Mouse (Mus musculus): ENCODE results near the gene Ncbp3.
"Not testable (repeated sequence)": the region's sequence is repeated elsewhere in the genome, so short reads cannot be mapped to it uniquely, and the experiment has no call there.

Ncbp3 gene

GRCm38 (mm10) chr11:73090826-73091225 is 43.2 kb downstream of the Ncbp3 start:
- H3K36me3 ChIP-seq (ENCODE audit: control insufficient read depth, insufficient read depth, low read length, poor library complexity, severe bottlenecking), result no peaks in the 10 kb centered on the region
- no peaks in the 10 kb centered on the region for H3K27me3 ChIP-seq (ENCODE audit: control insufficient read depth, insufficient read depth, low read length, poor library complexity, severe bottlenecking)
- no peak for DNase-seq (ENCODE audit: low read depth, low spot score)

- Histone ChIP-seq H3K36me3 (ENCODE audit: control insufficient read depth, insufficient read depth, low read length, poor library complexity, severe bottlenecking) (no peaks in the 10 kb centered on the region), H3K27me3 (ENCODE audit: control insufficient read depth, insufficient read depth, low read length, poor library complexity, severe bottlenecking) (no peaks in the 10 kb centered on the region)
- DNase-seq (ENCODE audit: low read depth, low spot score), result no peak
Observed at GRCm38 (mm10) chr11:73092057-73092456, 44.5 kb downstream of the Ncbp3 start.

- H3K27me3 ChIP-seq (ENCODE audit: control insufficient read depth, insufficient read depth, low read length, poor library complexity, severe bottlenecking), result no peaks in the 10 kb centered on the region
- DNase-seq (ENCODE audit: low read depth, low spot score), result no peak
- no peaks in the 10 kb centered on the region for H3K36me3 ChIP-seq (ENCODE audit: control insufficient read depth, insufficient read depth, low read length, poor library complexity, severe bottlenecking)
Observed at GRCm38 (mm10) chr11:73092877-73093276, 45.3 kb downstream of the Ncbp3 start.

- Histone ChIP-seq H3K36me3 (ENCODE audit: control insufficient read depth, insufficient read depth, low read length, poor library complexity, severe bottlenecking) (no peaks in the 10 kb centered on the region), H3K27me3 (ENCODE audit: control insufficient read depth, insufficient read depth, low read length, poor library complexity, severe bottlenecking) (no peaks in the 10 kb centered on the region)
- no peak for DNase-seq (ENCODE audit: low read depth, low spot score)
Observed at GRCm38 (mm10) chr11:73094231-73094995, 46.8 kb downstream of the Ncbp3 start.

GRCm38 (mm10) chr11:73098860-73099259 is 51.3 kb downstream of the Ncbp3 start:
- no peak for DNase-seq (ENCODE audit: low read depth, low spot score)
- H3K36me3 ChIP-seq (ENCODE audit: control insufficient read depth, insufficient read depth, low read length, poor library complexity, severe bottlenecking), result no peaks in the 10 kb centered on the region

GRCm38 (mm10) chr11:73099976-73100750 is 52.6 kb downstream of the Ncbp3 start:
- H3K27me3 ChIP-seq (ENCODE audit: control insufficient read depth, insufficient read depth, low read length, poor library complexity, severe bottlenecking), result no peaks in the 10 kb centered on the region
- DNase-seq (ENCODE audit: low read depth, low spot score), result no peak
- H3K36me3 ChIP-seq (ENCODE audit: control insufficient read depth, insufficient read depth, low read length, poor library complexity, severe bottlenecking), result no peaks in the 10 kb centered on the region

More at GRCm38 (mm10) chr11:73098860-73099259, 51.3 kb downstream of the Ncbp3 start:
- no peaks in the 10 kb centered on the region for H3K27me3 ChIP-seq (ENCODE audit: control insufficient read depth, insufficient read depth, low read length, poor library complexity, severe bottlenecking)

GRCm38 (mm10) chr11:73101308-73101707 is 53.7 kb downstream of the Ncbp3 start:
- Histone ChIP-seq H3K36me3 (ENCODE audit: control insufficient read depth, insufficient read depth, low read length, poor library complexity, severe bottlenecking) (no peaks in the 10 kb centered on the region), H3K27me3 (ENCODE audit: control insufficient read depth, insufficient read depth, low read length, poor library complexity, severe bottlenecking) (no peaks in the 10 kb centered on the region)
- DNase-seq (ENCODE audit: low read depth, low spot score), result no peak

- Histone ChIP-seq H3K27me3 (ENCODE audit: control insufficient read depth, insufficient read depth, low read length, poor library complexity, severe bottlenecking) (no peaks in the 10 kb centered on the region), H3K36me3 (ENCODE audit: control insufficient read depth, insufficient read depth, low read length, poor library complexity, severe bottlenecking) (no peaks in the 10 kb centered on the region)
- no peak for DNase-seq (ENCODE audit: low read depth, low spot score)
Observed at GRCm38 (mm10) chr11:73105246-73105645, 57.7 kb downstream of the Ncbp3 start.

GRCm38 (mm10) chr11:73107358-73107757 is 59.8 kb downstream of the Ncbp3 start:
- not testable (repeated sequence) for H3K27me3 ChIP-seq (ENCODE audit: control insufficient read depth, insufficient read depth, low read length, poor library complexity, severe bottlenecking); H3K36me3 ChIP-seq (ENCODE audit: control insufficient read depth, insufficient read depth, low read length, poor library complexity, severe bottlenecking); DNase-seq (ENCODE audit: low read depth, low spot score)

- DNase-seq (ENCODE audit: low read depth, low spot score), result no peak
- Histone ChIP-seq H3K27me3 (ENCODE audit: control insufficient read depth, insufficient read depth, low read length, poor library complexity, severe bottlenecking) (no peaks in the 10 kb centered on the region; the same call in 1 of the 2 replicates), H3K36me3 (ENCODE audit: control insufficient read depth, insufficient read depth, low read length, poor library complexity, severe bottlenecking) (no peaks in the 10 kb centered on the region)
Observed at GRCm38 (mm10) chr11:73108195-73108897, 60.8 kb downstream of the Ncbp3 start.

GRCm38 (mm10) chr11:73108898-73109625 is 61.5 kb downstream of the Ncbp3 start:
- Histone ChIP-seq H3K27me3 (ENCODE audit: control insufficient read depth, insufficient read depth, low read length, poor library complexity, severe bottlenecking) (no peaks in the 10 kb centered on the region; the same call in 1 of the 2 replicates), H3K36me3 (ENCODE audit: control insufficient read depth, insufficient read depth, low read length, poor library complexity, severe bottlenecking) (no peaks in the 10 kb centered on the region)
- no peak for DNase-seq (ENCODE audit: low read depth, low spot score)

GRCm38 (mm10) chr11:73109941-73110340 is 62.4 kb downstream of the Ncbp3 start:
- Histone ChIP-seq H3K36me3 (ENCODE audit: control insufficient read depth, insufficient read depth, low read length, poor library complexity, severe bottlenecking) (no peaks in the 10 kb centered on the region), H3K27me3 (ENCODE audit: control insufficient read depth, insufficient read depth, low read length, poor library complexity, severe bottlenecking) (no peaks in the 10 kb centered on the region; the same call in 1 of the 2 replicates)
- DNase-seq (ENCODE audit: low read depth, low spot score), result no peak

- no peaks in the 10 kb centered on the region for H3K36me3 ChIP-seq (ENCODE audit: control insufficient read depth, insufficient read depth, low read length, poor library complexity, severe bottlenecking)
- no peaks in the 10 kb centered on the region; the same call in 1 of the 2 replicates for H3K27me3 ChIP-seq (ENCODE audit: control insufficient read depth, insufficient read depth, low read length, poor library complexity, severe bottlenecking)
- no peak for DNase-seq (ENCODE audit: low read depth, low spot score)
Observed at GRCm38 (mm10) chr11:73111414-73111813, 63.8 kb downstream of the Ncbp3 start.

GRCm38 (mm10) chr11:73126495-73126894 is 78.9 kb downstream of the Ncbp3 start:
- Histone ChIP-seq H3K36me3 (ENCODE audit: control insufficient read depth, insufficient read depth, low read length, poor library complexity, severe bottlenecking) (no peaks in the 10 kb centered on the region), H3K27me3 (ENCODE audit: control insufficient read depth, insufficient read depth, low read length, poor library complexity, severe bottlenecking) (no peaks in the 10 kb centered on the region)
- DNase-seq (ENCODE audit: low read depth, low spot score), result no peak

All from splenic B cell, adult 2 months (primary cell).